Mouse (Mus musculus): Measurements from ENCODE around the gene Ftl1. TPM values are rescaled to one million over a fixed set of nuclear protein-coding genes. Genes with fewer than 3 reads are reported as not detected.

Gene Ftl1
- total RNA-seq, 1 experiment, result 398 TPM

GRCm38 (mm10) chr7:45462325-45462724, 2.6 kb upstream of the Ftl1 start:
- no peak overlapping the region for H3K9ac ChIP-seq (ENCODE audit: insufficient read depth, low read depth, low read length, poor library complexity, severe bottlenecking)
- DNase-seq (ENCODE audit: low read depth, low spot score), result no peak
- no peaks in the 10 kb centered on the region; a peak in 2 of 4 replicates for H3K4me1 ChIP-seq (ENCODE audit: control insufficient read depth in 2 of 2, insufficient read depth in 2 of 2, low read length in 2 of 2, poor library complexity in 1 of 2)
- no peaks in the 10 kb centered on the region for H3K9me3 ChIP-seq (ENCODE audit: control insufficient read depth, insufficient read depth, low read depth, low read length)
- peak overlapping the region; percentile 99; the same call in 1 of the 2 replicates for H3K27ac ChIP-seq (ENCODE audit: insufficient read depth, low read depth, low read length, poor library complexity, severe bottlenecking)
- H3K4me3 ChIP-seq (ENCODE audit: insufficient read depth in 1 of 2, low read depth in 1 of 2, low read length in 2 of 2, poor library complexity in 1 of 2, severe bottlenecking in 1 of 2), result 0 out of 4 replicates have a peak overlapping the region, but pooled peaks of 1 of the 2 experiments have one; percentile 14
- TF ChIP-seq CHD2 (IDR thresholded peaks at IDR 0.05; ENCODE audit: low read depth, low read length), result no peak
- H3K36me3 ChIP-seq (ENCODE audit: control insufficient read depth, insufficient read depth, low read length, poor library complexity, severe bottlenecking), result peaks cover 57% of the 10 kb centered on the region
- in situ Hi-C loops (cut with MboI; ENCODE audit: low sequenced_read_pairs in 2 of 2, unreplicated experiment in 2 of 2), result no loop called here

DNA sequence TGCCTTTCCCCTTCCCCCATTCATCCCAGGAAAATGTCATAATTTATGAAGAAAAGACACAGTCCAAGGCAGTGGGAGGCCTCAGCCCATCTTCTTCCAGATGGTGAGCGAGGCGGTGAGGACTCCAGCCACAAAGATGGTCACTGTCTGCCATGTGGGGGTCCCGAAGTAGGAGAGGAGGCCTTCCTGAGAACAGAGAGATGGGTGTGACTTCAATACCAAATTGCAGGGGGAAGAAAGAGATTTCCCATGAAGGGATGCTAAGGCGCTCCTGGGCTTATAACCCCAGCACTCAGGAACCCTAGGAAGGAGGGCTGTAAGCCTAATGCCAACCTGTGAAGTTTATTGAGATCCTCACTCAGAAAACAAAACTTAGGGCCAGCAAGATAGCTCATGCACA, 2.1 kb upstream of the Ftl1 start:
- Histone ChIP-seq H3K4me3 (ENCODE audit: insufficient read depth in 1 of 2, low read depth in 1 of 2, low read length in 2 of 2, poor library complexity in 1 of 2, severe bottlenecking in 1 of 2) (peak overlapping the region in 1 of 2 experiments; percentile 57; a peak in 2 of 4 replicates), H3K4me1 (ENCODE audit: control insufficient read depth in 2 of 2, insufficient read depth in 2 of 2, low read length in 2 of 2, poor library complexity in 1 of 2) (peaks cover 0 to under 1% of the 10 kb centered on the region in 2 experiments; a peak in 1 of 4 replicates), H3K9me3 (ENCODE audit: control insufficient read depth, insufficient read depth, low read depth, low read length) (no peaks in the 10 kb centered on the region), H3K9ac (ENCODE audit: insufficient read depth, low read depth, low read length, poor library complexity, severe bottlenecking) (peak overlapping the region; percentile 50; the same call in 1 of the 2 replicates), H3K36me3 (ENCODE audit: control insufficient read depth, insufficient read depth, low read length, poor library complexity, severe bottlenecking) (peaks cover 58% of the 10 kb centered on the region), H3K27ac (ENCODE audit: insufficient read depth, low read depth, low read length, poor library complexity, severe bottlenecking) (peak overlapping the region; percentile 99)
- in situ Hi-C loops (cut with MboI; ENCODE audit: low sequenced_read_pairs in 2 of 2, unreplicated experiment in 2 of 2), result no loop called here
- DNase-seq (ENCODE audit: low read depth, low spot score), result no peak
- no peak for TF ChIP-seq CHD2 (IDR thresholded peaks at IDR 0.05; ENCODE audit: low read depth, low read length)
- TF ChIP-seq ZNF384 (IDR thresholded peaks at IDR 0.05; ENCODE audit: low read depth, low read length), result no peak
- TF ChIP-seq ZC3H11A (IDR thresholded peaks at IDR 0.05; ENCODE audit: borderline replicate concordance, low read depth, low read length), result no peak
- TF ChIP-seq HCFC1 (IDR thresholded peaks at IDR 0.05; ENCODE audit: borderline replicate concordance, insufficient read depth, low read length), result no peak
- no peak for TF ChIP-seq MAFK (IDR thresholded peaks at IDR 0.05; ENCODE audit: insufficient read depth, low read depth, low read length)

DNA sequence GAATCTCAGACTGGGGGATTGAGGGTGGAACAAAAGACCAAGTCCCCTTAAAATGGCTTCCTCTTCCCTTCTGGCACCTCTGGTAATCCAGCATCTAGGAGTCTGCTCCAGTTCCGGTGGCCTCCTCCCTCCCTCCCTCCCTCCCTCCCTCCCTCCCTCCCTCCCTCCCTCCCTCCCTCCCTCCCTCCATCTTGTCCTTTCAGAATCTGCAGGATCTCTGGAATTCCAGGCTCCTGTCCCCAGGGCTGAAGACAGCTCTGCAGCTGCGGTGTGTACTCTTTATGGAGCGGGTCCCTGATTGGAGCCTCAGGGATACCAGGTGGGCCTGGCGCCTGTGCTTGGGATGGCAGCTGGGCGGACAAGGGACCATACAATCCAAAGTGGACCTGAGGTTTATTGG, 1.6 kb upstream of the Ftl1 start:
- DNase-seq (ENCODE audit: low read depth, low spot score), result no peak
- H3K4me3 ChIP-seq (ENCODE audit: insufficient read depth in 1 of 2, low read depth in 1 of 2, low read length in 2 of 2, poor library complexity in 1 of 2, severe bottlenecking in 1 of 2), result peak overlapping the region; percentile 58 to 71

GRCm38 (mm10) chr7:45460860-45461314, 1.2 kb upstream of the Ftl1 start:
- TF ChIP-seq ZC3H11A (IDR thresholded peaks at IDR 0.05; ENCODE audit: borderline replicate concordance, low read depth, low read length) (no peak), ZNF384 (IDR thresholded peaks at IDR 0.05; ENCODE audit: low read depth, low read length) (no peak), MAFK (IDR thresholded peaks at IDR 0.05; ENCODE audit: insufficient read depth, low read depth, low read length) (peak; percentile 98)
- Histone ChIP-seq H3K4me3 (ENCODE audit: insufficient read depth in 1 of 2, low read depth in 1 of 2, low read length in 2 of 2, poor library complexity in 1 of 2, severe bottlenecking in 1 of 2) (peak overlapping the region; percentile 58 to 71), H3K4me1 (ENCODE audit: control insufficient read depth in 2 of 2, insufficient read depth in 2 of 2, low read length in 2 of 2, poor library complexity in 1 of 2) (peaks cover 0 to 7% of the 10 kb centered on the region in 2 experiments; a peak in 1 of 4 replicates), H3K27ac (ENCODE audit: insufficient read depth, low read depth, low read length, poor library complexity, severe bottlenecking) (peak overlapping the region; percentile 99), H3K9ac (ENCODE audit: insufficient read depth, low read depth, low read length, poor library complexity, severe bottlenecking) (peak overlapping the region; percentile 80), H3K36me3 (ENCODE audit: control insufficient read depth, insufficient read depth, low read length, poor library complexity, severe bottlenecking) (peaks cover 57% of the 10 kb centered on the region), H3K9me3 (ENCODE audit: control insufficient read depth, insufficient read depth, low read depth, low read length) (no peaks in the 10 kb centered on the region)
- DNase-seq (ENCODE audit: low read depth, low spot score), result no peak
- in situ Hi-C loops (cut with MboI; ENCODE audit: low sequenced_read_pairs in 2 of 2, unreplicated experiment in 2 of 2), result no loop called here

More for the DNA sequence above, 1.6 kb upstream of the Ftl1 start:
- Histone ChIP-seq H3K27ac (ENCODE audit: insufficient read depth, low read depth, low read length, poor library complexity, severe bottlenecking) (peak overlapping the region; percentile 99), H3K4me1 (ENCODE audit: control insufficient read depth in 2 of 2, insufficient read depth in 2 of 2, low read length in 2 of 2, poor library complexity in 1 of 2) (peaks cover 0 to 3% of the 10 kb centered on the region in 2 experiments; a peak in 1 of 4 replicates), H3K9me3 (ENCODE audit: control insufficient read depth, insufficient read depth, low read depth, low read length) (no peaks in the 10 kb centered on the region), H3K9ac (ENCODE audit: insufficient read depth, low read depth, low read length, poor library complexity, severe bottlenecking) (peak overlapping the region; percentile 80), H3K36me3 (ENCODE audit: control insufficient read depth, insufficient read depth, low read length, poor library complexity, severe bottlenecking) (peaks cover 58% of the 10 kb centered on the region)
- no peak for TF ChIP-seq ZNF384 (IDR thresholded peaks at IDR 0.05; ENCODE audit: low read depth, low read length)
- no peak for TF ChIP-seq MAFK (IDR thresholded peaks at IDR 0.05; ENCODE audit: insufficient read depth, low read depth, low read length)
- no peak for TF ChIP-seq HCFC1 (IDR thresholded peaks at IDR 0.05; ENCODE audit: borderline replicate concordance, insufficient read depth, low read length)
- TF ChIP-seq ZC3H11A (IDR thresholded peaks at IDR 0.05; ENCODE audit: borderline replicate concordance, low read depth, low read length), result no peak
- TF ChIP-seq CHD2 (IDR thresholded peaks at IDR 0.05; ENCODE audit: low read depth, low read length), result no peak
- in situ Hi-C loops (cut with MboI; ENCODE audit: low sequenced_read_pairs in 2 of 2, unreplicated experiment in 2 of 2), result no loop called here

DNA sequence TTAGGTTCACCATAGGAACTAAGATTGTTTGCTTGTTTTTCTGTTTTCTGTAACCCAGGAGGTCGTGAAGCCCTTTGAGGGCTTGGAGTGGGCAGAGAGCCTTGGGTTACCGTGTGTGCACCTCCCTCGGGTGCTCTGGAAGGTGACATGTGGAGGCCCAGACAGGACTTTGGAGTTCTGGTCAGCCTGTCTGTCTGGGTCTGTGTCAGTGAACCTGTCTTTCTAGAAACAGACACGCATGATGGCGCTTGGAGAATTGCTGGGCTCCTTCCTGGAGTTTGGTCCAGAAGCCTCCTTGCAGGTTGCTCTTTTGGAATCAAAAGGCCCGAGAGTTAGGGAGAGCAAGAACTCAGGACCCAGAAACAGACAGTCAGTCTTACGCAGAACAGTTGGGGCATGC, 693 bp upstream of the Ftl1 start:
- Histone ChIP-seq H3K36me3 (ENCODE audit: control insufficient read depth, insufficient read depth, low read length, poor library complexity, severe bottlenecking) (peaks cover 51% of the 10 kb centered on the region), H3K9ac (ENCODE audit: insufficient read depth, low read depth, low read length, poor library complexity, severe bottlenecking) (peak overlapping the region; percentile 80), H3K4me3 (ENCODE audit: insufficient read depth in 1 of 2, low read depth in 1 of 2, low read length in 2 of 2, poor library complexity in 1 of 2, severe bottlenecking in 1 of 2) (peak overlapping the region; percentile 58 to 71), H3K27ac (ENCODE audit: insufficient read depth, low read depth, low read length, poor library complexity, severe bottlenecking) (peak overlapping the region; percentile 99), H3K4me1 (ENCODE audit: control insufficient read depth in 2 of 2, insufficient read depth in 2 of 2, low read length in 2 of 2, poor library complexity in 1 of 2) (peaks cover 0 to 10% of the 10 kb centered on the region in 2 experiments; a peak in 1 of 4 replicates), H3K9me3 (ENCODE audit: control insufficient read depth, insufficient read depth, low read depth, low read length) (no peaks in the 10 kb centered on the region)
- no peak for TF ChIP-seq ZC3H11A (IDR thresholded peaks at IDR 0.05; ENCODE audit: borderline replicate concordance, low read depth, low read length)
- TF ChIP-seq MAFK (IDR thresholded peaks at IDR 0.05; ENCODE audit: insufficient read depth, low read depth, low read length), result no peak
- TF ChIP-seq ZNF384 (IDR thresholded peaks at IDR 0.05; ENCODE audit: low read depth, low read length), result no peak
- no peak for TF ChIP-seq CHD2 (IDR thresholded peaks at IDR 0.05; ENCODE audit: low read depth, low read length)
- no peak for TF ChIP-seq HCFC1 (IDR thresholded peaks at IDR 0.05; ENCODE audit: borderline replicate concordance, insufficient read depth, low read length)
- in situ Hi-C loops (cut with MboI; ENCODE audit: low sequenced_read_pairs in 2 of 2, unreplicated experiment in 2 of 2), result no loop called here
- no peak for DNase-seq (ENCODE audit: low read depth, low spot score)
